Mouse (Mus musculus) right cerebral cortex, adult 2 months (tissue): ENCODE results near the gene Ift81.

Source experiments
- DNase-seq, 2 experiments: peaks; one replicate each; pipeline ENCODE4 v3.0.0; 2021 to 2022; ENCODE audit warnings: low spot score in 2 of 2

Ift81 gene

GRCm38 (mm10) chr5:122625565-122626252, 11.4 kb upstream of the Ift81 start:
- DNase-seq, result no peak

GRCm38 (mm10) chr5:122624952-122625479, 10.7 kb upstream of the Ift81 start:
- DNase-seq, result no peak

GRCm38 (mm10) chr5:122623861-122624260, 9.5 kb upstream of the Ift81 start:
- no peak for DNase-seq

- DNase-seq, result no peak
These were observed 8.2 kb upstream of the Ift81 start for GRCm38 (mm10) chr5:122622526-122622925.

- DNase-seq, result peak in 1 of 2 experiments; percentile 22
These were observed 7.1 kb upstream of the Ift81 start for GRCm38 (mm10) chr5:122621376-122621886.

- no peak for DNase-seq
These were observed 5.5 kb upstream of the Ift81 start for GRCm38 (mm10) chr5:122619686-122620296.

- DNase-seq, result no peak
These were observed 3.4 kb upstream of the Ift81 start for GRCm38 (mm10) chr5:122617718-122618117.

- DNase-seq, result no peak
These were observed 2.7 kb downstream of the Ift81 start for GRCm38 (mm10) chr5:122611651-122612050.

GRCm38 (mm10) chr5:122604894-122605293, 9.4 kb downstream of the Ift81 start:
- no peak for DNase-seq

- DNase-seq, result peak in 1 of 2 experiments; percentile 41
These were observed 12.1 kb downstream of the Ift81 start for GRCm38 (mm10) chr5:122602233-122602632.

GRCm38 (mm10) chr5:122595470-122595869, 18.8 kb downstream of the Ift81 start:
- DNase-seq, result no peak

GRCm38 (mm10) chr5:122589891-122590290, 24.4 kb downstream of the Ift81 start:
- DNase-seq, result no peak

- peak; percentile 69 to 77 for DNase-seq
These were observed 28.8 kb downstream of the Ift81 start for GRCm38 (mm10) chr5:122585546-122585945.

GRCm38 (mm10) chr5:122584093-122584492, 30.2 kb downstream of the Ift81 start:
- DNase-seq, result no peak

- no peak for DNase-seq
These were observed 37.5 kb downstream of the Ift81 start for GRCm38 (mm10) chr5:122576683-122577329.

GRCm38 (mm10) chr5:122572001-122572400, 42.3 kb downstream of the Ift81 start:
- DNase-seq, result no peak

GRCm38 (mm10) chr5:122566626-122567025, 47.7 kb downstream of the Ift81 start:
- peak; percentile 64 to 76 for DNase-seq

- no peak for DNase-seq
These were observed 53.7 kb downstream of the Ift81 start for GRCm38 (mm10) chr5:122560654-122561053.

GRCm38 (mm10) chr5:122558127-122558526, 56.2 kb downstream of the Ift81 start:
- DNase-seq, result no peak

GRCm38 (mm10) chr5:122555107-122555506, 59.2 kb downstream of the Ift81 start:
- no peak for DNase-seq

GRCm38 (mm10) chr5:122552638-122553037, 61.7 kb downstream of the Ift81 start:
- DNase-seq, result peak; percentile 41 to 44

- no peak for DNase-seq
These were observed 63.9 kb downstream of the Ift81 start for GRCm38 (mm10) chr5:122550460-122550859.
